Mouse (Mus musculus): ENCODE results near the gene 4930407I10Rik.

The 4930407I10Rik gene

DNA sequence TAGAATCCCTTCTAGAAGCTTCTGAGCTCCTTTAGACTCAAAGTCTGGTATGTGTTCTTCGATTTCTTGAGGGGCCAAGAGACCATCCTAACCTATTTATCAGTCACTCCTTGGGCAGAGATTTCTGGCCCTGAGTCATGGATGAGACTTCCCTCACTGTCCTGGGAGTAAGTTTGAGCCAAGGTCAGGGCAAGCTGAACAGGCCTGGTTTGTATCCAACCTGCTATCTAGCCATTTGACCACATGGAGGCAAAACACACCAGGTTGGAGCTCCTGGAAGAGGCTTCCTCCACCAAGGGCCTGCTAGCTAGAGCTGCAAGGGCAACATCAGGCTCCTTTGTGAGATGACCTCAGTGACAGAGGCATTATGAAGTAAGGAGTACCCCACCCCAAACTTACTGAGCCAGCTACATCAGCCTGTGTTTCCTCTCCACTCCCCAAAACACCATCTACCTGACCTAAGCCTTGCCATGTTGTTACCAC is at the start of gene 4930407I10Rik:
4930407I10Rik (plus strand) TSS at position 433 of the 483 bp plus-strand sequence.
- DNase-seq: no peak

GRCm38 (mm10) chr15:82011947-82012346 is 47.0 kb upstream of the 4930407I10Rik start:
- no peak for DNase-seq

DNA sequence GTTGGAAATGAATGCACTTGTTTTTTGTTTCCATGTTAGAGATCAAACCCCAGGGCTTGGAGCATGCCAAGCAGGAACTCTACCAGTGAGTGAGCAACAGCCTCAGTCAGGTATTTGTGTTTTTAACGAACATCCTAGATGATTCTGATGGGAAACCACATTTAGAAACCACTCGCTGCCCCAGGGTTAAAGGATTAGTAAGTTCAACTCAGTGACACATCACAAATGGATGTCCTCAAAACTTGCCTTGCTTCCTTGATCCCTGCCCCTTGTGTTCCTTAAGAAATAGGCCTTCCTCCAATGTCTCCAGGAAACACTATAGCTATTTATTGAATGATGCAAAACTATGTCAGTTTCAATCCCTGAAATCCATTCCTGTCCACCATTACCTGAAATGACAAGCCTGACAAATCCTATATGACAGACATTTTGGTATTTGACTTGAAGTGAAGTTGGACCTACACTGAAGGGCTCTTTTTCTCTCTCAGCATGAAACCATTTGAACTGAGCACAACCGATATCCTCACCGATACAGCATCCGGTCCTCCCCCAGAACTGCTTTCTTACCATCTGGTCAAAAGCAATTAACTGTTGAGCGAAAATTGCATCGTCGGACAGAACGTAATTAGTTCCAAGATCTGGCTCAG is 44.1 kb upstream of the 4930407I10Rik start:
- no peak for DNase-seq

GRCm38 (mm10) chr15:82015392-82016100 is 43.4 kb upstream of the 4930407I10Rik start:
- peak in 1 of 2 experiments; percentile 46 for DNase-seq

DNA sequence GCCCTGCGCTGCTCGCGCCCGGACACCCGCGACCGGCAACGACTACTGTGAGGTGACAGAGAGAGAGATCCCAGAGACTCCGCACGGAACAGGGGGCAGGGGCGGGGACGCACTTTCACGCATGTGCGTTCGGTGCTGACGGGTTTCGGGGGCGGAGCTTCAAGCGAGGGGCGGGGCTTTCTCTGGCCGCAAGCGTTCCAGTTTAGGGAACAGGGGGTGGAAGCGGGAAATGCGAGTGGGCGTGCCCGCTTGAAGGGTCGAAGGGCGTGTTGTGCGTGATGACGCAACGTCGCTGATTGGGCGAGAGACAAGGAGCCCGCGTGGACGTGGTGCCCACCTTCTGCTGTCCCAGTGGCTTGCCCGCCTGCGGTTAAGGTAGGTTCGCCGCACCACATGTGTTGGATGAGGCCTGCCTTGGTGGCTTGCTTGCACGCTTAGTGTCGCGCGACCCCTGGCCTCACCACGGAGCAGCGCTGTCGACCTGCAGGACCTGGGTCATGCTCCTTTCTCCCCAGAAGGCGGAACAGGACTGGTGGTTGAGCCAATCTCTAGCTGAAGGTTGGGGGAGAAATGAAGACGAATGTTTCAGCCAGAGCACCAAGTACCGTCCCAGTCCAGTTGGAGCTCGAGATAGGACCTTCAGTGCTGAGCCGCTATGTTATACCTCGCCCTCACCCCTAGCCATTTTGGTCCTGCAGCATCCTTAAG is 42.7 kb upstream of the 4930407I10Rik start:
- peak; percentile 99 for DNase-seq

DNA sequence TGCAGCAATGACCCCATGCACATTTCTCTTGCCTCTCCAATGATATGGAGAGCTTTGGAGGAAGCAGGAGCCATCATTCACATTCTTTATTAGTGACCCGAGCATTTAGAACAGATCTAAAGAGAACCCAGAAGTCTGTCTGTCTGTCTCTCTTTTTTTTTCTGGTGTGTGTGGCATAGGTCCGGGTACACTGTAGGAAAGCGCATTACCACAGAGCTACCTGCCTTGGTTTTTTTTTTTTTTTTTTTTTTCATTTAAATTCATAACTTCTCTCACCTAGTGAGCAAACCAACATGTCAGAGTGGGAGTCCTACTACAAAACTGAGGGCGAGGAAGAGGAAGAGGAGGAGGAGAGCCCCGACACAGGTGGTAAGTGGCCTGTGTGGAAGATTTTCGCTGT is 42.1 kb upstream of the 4930407I10Rik start:
- no peak for DNase-seq

- peak in 1 of 2 experiments; percentile 41 for DNase-seq
These were observed 41.5 kb upstream of the 4930407I10Rik start for GRCm38 (mm10) chr15:82017461-82017860.

GRCm38 (mm10) chr15:82019288-82019687 is 39.7 kb upstream of the 4930407I10Rik start:
- DNase-seq: no peak

DNA sequence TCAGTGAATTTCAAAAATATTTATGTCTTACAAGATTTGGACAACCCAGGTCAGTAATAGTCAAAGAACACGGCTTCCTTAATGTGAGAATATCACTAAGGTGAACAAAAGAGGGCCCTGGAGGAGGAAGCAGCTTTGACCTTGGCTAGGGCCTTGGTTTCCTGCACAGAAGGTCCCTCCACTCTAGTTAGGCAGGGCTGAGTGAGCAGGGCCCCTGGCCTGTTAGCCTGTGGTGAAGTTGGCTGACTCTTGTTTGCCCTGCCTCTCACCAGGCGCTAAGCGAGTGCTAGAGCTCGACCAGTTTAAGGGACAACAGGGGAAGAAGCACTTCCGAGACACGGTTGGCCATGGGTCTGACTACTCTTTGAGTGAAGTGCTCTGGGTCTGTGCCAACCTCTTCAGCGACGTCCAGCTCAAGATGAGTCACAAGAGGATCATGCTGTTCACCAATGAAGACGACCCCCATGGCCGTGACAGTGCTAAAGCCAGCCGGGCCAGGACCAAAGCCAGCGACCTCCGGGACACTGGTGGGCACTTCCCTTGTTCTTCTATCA is 36.3 kb upstream of the 4930407I10Rik start:
- DNase-seq: no peak

DNA sequence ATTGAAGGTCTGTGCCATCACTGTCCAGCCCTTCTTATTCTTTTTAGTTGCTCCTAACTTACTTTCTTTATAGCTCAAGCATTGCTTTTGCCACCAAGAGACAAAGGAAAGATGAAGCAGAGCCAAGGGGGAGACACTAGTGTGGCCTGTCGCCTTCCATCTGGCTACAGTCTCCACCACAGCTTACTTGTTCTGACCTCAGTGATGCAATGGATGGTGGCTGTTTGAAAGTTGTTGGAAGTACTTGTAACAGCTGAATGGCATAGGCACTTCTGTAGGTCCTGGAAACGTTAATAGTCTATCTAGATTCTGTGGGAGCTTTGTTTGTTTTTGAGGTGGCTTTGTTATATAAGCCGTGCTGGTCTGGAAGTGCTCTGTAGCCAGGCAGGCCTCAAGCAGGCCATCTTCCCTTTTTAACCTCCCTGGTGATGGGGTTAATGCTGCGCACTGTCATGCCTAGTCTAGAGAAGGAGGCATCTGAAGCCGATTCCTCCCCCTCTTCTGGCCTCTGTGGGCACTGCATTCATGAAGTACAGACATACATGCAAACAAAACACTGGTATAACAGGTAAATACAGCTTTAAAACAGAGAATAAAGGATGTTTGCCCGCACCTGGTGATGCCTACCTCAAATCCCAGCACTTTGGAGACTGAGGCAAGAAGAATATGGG is 34.9 kb upstream of the 4930407I10Rik start:
- DNase-seq: no peak

DNA sequence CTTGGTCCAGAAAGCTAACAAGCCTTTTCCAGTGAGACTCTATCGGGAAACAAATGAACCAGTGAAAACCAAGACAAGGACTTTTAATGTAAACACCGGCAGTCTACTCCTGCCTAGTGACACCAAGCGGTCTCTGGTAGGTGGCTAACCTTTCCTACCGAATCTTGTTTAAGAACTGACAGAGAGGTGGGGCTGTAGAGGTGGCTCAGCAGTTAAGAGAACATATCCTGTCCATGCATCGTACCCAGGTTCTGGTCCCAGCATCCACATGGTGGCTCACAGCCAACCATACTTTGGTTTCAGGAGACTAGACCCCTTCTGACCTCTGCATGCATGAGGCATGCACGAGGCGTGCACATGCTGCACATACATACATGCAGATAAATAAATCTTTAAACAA is 31.7 kb upstream of the 4930407I10Rik start:
- DNase-seq: peak in 1 of 2 experiments; percentile 60

- DNase-seq: peak; percentile 72 to 88
These were observed 31.2 kb upstream of the 4930407I10Rik start for GRCm38 (mm10) chr15:82027726-82028125.

- DNase-seq: no peak
These were observed 26.6 kb upstream of the 4930407I10Rik start for GRCm38 (mm10) chr15:82032386-82032785.

DNA sequence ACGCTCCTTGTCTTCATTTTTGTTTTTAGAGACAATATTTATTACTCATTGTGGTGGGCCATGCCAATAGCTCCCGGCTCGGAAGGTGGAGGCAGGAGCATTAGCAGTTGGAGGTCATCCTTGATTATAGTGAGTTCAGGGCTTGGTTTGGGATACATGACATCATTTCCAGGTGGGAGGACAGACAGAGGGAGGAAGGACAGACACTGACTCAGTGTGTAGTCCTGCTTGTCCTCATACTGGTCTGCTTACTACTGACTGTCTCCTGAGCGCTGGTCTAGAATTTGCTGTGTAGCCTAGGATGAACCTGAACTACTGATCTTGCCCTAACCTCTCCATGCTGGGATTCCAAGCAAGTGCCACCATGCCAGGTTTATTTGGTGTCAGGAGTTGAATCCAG is 25.2 kb upstream of the 4930407I10Rik start, which contains the start of gene Desi1:
Desi1 (minus strand) TSS at position 101 of the 400 bp plus-strand sequence.
- DNase-seq: no peak

GRCm38 (mm10) chr15:82035904-82036689 is 22.9 kb upstream of the 4930407I10Rik start:
- DNase-seq: peak in 1 of 2 experiments; percentile 46

- peak in 1 of 2 experiments; percentile 48 for DNase-seq
These were observed 18.3 kb upstream of the 4930407I10Rik start for GRCm38 (mm10) chr15:82040650-82041049.

DNA sequence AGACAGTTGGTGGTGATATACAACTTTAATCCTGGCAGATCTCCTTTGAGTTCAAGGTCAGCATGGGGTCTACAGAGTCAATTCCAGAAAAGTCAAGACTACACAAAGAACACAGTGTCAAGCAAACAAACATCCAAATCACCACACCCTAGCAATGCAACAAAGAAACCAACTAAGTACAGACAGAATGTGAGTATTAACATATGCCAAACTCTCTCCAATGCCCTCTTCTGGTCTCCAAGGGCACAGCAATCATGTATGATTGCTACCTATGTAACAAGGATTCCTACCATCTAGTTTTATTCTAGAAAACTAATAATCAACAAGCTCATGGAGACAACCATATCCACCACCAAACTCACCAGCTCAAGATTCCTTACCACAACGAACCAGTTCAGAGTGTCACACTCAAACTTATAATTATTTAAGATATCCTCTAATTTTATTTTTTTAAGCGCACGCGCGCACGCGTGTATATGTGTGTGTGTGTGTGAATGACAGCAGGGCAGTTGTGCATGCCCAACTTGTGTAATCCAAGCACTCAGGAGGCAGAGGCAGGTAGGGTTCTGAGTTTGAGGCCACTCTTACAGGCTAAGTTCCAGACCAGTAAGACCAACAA is 14.7 kb upstream of the 4930407I10Rik start:
- no peak for DNase-seq

- no peak for DNase-seq
These were observed 12.6 kb upstream of the 4930407I10Rik start for GRCm38 (mm10) chr15:82046246-82046891.

DNA sequence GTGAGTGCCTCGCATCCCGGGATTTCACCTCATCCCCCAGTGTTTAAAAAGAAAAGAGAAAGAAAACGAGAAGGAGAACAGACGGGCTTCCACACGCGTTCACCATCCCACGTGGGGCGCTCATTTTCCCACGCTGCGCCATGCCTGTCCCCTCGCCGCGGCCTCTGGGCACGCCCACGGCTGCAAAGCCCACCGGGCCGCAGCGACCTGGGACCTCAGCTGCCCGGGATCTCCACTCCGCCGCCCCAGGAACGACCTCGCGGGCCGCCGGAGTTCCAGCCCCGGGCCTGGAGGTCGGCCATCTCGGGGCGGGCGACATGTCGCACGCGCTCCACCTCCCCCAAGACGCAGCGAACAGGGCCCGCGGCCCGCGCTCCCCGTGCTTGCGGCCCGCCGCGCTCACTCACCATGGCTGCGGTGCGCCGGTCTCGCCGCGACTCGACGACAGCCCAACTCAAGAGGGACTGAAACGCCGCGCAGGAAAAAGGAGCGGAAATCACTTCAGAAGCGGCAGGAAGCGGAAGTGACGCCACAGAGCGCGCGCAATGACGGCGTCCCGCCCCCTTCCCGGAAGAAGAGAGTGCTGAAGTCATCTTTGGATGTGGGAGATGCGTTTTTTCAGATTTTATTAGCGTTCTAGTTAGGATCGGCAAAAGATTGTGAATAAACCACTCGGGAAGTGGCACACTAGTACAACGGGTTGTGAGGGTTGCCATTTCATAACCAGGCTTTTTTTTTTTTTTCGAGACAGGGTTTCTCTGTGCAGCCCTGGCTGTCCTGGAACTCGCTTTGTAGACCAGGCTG is 11.7 kb upstream of the 4930407I10Rik start, which contains the start of gene Snu13:
Snu13 (minus strand) TSS at position 519 of the 804 bp plus-strand sequence.
- peak; percentile 84 to 88 for DNase-seq

DNA sequence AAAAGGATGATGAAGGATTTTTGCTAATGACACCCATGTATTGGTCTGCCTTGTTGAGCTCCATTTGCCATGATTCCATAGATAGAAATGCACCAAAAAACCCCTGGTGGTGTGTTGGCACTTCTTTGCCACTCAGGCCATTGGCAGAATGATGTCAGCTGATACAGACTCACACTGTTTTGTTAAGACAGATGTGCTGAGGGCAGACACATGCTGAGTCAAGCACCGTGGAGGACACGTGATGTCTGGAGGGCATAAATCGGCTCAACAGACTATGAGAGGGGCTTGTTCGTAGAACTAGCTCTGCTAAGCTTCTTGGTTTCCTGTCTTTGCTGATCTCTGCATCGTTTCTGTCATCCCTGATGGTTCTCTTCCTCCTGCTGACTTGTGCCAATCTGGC is 6.4 kb upstream of the 4930407I10Rik start:
- DNase-seq: no peak
